Mouse (Mus musculus) testis, postnatal 14 days (tissue): ENCODE measurements around the gene Nfkb2.

Experiments
- DNase-seq: peaks from one replicate; pipeline ENCODE4 v3.0.0; 2021; ENCODE audit warnings: low spot score

Gene Nfkb2

GRCm38 (mm10) chr19:46308706-46309435 is 4.8 kb downstream of the Nfkb2 start:
- peak; percentile 78 for DNase-seq

DNA sequence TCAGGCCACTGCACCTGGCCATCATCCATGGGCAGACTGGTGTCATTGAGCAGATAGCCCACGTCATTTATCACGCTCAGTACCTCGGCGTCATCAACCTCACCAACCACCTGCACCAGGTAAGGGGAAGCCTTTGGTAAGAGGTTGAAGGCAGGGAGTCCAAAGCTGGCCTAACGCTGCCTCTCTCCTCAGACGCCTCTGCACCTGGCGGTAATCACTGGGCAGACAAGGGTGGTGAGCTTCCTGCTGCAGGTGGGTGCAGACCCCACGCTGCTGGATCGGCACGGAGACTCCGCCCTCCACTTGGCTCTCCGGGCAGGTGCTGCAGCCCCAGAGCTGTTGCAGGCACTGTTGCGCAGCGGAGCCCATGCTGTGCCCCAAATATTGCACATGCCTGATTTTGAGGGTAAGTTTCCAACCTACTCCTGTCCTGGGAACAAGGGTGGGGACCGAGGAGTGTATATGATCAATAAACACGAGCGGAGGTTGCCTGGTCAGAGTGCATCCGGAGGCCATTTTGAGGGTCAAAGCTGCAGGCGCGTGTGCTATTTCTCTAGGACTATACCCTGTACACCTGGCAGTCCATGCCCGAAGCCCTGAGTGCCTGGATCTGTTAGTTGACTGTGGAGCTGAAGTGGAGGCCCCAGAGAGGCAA is 5.7 kb downstream of the Nfkb2 start:
- DNase-seq = no peak

GRCm38 (mm10) chr19:46310312-46310865 is 6.3 kb downstream of the Nfkb2 start:
- DNase-seq = no peak

DNA sequence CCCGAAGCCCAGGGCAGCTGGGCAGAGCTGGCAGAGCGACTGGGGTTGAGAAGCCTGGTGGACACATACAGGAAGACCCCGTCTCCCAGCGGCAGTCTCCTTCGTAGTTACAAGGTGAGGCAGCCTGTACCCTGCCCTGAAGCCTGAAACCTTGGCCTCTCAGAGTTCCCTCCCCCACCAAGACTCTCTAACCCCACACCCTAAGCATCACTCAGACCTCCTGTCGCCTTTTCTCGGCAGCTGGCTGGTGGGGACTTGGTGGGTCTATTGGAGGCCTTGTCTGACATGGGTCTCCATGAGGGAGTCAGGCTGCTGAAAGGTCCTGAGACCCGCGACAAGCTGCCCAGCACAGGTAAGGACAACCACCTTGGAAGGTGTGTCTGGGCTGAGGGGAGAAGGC is 7.2 kb downstream of the Nfkb2 start:
- no peak for DNase-seq

DNA sequence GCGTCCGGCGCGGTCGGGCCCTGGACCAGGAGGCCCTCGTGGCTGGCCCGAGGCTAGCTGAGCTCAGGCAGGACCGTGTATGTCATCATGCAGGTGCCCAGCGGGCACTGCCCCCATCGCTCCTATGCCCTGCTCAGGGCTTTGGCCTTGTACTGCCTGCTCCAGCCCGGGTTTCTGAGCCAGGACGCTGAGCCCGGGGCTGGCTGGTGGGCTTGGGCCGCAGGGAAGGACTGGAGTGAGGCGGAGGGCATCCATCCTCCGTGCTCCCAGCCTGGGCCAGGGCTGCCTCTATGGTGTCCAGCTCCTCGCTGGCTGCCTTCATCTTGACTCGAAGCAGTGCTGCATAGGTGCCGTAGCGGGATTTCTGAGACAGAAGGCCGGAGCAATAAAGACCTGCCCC is 8.4 kb downstream of the Nfkb2 start:
- DNase-seq = no peak

GRCm38 (mm10) chr19:46313116-46313515 is 9.0 kb downstream of the Nfkb2 start:
- DNase-seq = no peak

GRCm38 (mm10) chr19:46313591-46313990 is 9.5 kb downstream of the Nfkb2 start:
- no peak for DNase-seq

- no peak for DNase-seq
Measured at GRCm38 (mm10) chr19:46314151-46314601, 10.1 kb downstream of the Nfkb2 start.

DNA sequence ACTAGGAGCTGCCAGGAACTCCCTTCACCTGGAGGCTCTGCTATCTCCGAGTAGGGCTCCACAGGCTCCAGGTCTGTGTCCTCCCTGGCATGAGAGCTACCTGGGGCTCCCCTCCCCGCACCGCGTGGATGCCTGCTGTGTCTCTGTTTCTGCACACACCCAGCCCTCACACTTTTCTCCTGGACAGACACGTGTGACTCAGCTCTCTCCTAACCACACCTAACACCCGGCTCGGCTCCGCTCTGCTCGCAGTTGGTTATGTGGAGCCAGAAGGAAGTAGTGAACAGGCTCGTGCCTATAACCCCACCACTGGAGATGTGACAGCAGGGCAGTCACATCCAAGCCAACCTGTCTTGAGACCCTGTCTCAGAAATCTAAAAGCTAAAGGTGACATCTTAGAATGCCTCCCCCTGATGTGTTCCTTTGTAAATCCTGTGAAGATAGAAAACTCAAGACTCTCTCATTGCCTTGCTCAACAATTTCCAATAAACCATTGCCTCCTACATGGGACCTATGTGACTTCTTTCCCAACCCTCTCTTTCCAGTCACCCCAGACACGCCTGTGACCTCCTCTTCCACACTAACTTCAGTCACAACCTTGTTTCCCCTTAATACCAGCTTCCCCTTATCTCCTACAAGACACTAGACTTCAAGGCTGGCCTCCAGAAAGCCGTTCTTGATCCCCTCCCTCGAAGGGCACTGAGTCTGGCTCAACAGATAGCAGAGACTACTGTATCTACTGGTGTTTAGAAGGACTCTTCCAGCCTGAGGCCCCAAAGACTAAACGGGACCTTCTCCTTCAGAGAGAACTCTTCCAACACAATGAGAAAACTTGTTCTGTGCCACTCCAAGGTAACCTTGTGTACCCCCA is 11.0 kb downstream of the Nfkb2 start:
- no peak for DNase-seq

- no peak for DNase-seq
Measured at GRCm38 (mm10) chr19:46315752-46316610, 11.9 kb downstream of the Nfkb2 start.

DNA sequence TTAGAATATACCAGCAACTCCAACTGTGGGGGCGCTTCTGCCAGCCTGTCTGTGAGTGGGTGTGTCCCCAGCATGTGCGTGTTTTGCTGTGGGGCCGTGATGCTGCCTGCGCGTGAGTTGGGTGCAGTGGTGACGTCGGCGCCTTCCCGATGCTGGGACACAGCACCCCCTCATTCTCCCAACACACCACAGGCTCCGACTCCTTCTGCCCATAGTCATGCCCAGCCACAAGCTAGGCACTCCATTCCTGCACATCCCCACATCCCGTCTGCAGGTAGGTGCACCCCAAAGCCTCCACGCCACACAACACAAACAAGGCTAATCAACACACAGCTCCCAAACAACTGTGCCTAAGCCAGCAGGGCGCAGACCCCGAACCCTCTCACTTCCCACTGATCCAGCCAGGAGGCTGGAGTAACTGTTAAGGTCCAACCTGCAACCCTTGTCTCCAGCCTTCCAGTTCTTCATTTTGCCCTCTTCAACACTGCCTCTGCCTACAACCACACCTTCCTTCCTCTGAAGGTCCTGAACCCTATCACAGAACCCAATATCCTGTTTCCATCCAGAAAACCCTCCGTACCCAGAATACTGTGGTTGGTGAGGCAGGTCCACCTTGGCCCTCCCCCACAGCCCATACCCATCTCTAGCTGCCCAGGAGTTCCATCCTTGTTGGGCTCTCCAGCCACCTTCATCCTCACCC is 12.9 kb downstream of the Nfkb2 start:
- DNase-seq = no peak

DNA sequence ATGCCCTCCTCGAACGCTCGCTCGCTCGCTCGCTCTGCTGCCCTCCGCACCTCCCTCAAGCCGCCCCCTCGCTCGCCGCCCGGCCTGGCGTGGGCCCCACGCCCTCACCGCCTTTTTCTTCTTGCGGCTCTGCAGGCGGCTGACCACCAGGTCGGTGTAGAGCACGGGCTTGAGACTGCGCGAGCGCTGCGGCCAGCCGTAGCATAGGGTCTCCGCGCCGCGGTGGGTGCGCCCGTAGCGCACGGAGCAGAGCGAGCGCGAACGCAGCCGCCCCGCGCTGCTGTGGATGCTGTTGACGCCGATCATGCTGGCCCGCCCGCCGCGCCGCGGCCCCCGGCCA is 13.4 kb downstream of the Nfkb2 start:
- no peak for DNase-seq

DNA sequence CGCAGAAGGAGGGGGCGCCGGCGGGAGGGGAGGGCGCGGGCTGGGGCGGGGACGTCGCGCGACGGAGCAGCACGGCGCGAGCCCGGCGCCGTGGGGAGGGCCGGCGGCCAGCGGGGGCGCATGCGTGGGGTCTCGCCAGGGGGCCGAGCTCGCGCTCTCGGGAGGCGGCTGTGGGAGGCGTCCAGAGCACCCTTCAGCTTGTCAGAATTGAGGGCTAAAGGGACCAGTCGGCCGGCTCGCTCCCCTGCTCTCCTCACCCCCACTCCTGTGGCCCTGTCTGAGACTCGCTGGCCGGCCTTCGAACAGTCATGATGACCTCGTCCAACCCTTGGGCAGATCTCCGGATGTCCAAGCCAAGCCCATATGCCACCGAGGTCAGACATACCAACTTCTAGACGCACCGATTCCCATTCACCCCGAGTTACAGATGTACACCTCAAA is 13.9 kb downstream of the Nfkb2 start:
- DNase-seq = no peak

DNA sequence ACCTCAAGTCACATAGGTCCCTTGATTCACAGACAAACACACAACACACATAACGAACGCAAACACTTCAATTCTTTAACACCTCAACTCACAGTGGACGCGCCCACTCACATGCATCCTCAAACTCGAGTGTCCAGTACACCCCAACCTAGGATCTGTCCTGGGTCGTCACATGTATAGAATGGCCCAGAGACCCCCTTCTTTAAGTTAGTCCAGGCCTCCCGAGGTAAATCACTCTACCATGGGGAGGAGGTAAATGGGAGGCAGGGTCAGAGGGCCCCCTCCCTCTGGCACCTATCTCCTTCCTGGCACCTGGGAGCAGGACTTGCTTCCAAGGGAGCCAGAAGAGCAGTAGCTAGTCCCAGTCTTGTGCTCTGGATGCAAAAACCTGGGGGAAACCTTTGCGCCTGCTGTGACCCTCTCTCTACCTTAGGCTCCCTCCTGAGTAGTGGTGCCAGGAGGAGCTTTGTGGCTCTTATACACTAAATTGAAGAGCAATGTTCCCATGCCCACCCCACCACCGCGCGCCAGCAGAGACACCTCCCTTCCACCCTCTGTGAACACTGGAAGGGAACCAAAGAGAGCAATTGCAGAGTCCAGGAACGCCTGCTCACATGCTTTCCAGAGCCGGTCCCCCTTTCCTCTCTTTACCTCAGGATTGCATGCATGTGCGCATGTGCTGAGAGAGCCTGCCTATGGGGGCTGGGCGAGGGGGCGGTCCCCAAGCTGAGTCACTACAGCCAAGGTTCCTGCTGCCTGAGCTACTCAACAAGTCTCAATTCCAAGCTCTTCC is 14.7 kb downstream of the Nfkb2 start:
- DNase-seq = no peak

DNA sequence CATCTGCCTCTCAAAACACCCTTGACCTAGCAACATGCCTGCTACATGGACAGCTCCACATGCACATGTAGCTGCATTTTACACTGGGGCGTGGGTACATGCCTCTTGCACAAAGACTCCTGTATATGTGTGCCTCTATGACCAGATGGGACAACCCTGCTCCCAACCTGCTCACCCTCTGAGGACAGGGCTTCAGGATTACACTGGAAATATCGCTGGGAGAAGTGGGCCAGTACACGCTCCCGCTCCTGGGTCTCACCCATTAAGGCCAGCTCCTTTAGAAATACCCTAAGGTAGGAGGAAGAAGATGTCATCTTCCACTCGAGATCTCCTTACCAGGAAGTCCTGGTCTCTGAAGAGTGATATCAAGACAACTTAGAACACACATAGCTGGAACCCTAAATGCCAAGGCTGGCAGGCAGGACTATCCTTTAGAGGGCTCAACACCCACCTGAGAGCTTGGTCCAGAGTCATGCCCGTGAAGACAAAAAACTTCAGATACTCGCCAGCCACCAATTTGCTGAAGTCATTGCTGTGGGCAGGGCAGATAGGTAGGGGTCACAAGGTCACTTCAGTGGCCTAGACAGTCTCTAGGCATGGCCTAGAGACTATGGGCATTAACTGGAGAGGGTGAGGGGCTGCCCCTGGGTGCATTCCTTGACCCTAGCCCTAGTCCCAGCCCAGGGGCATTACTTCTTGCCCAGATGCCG is 16.1 kb downstream of the Nfkb2 start:
- DNase-seq = no peak

DNA sequence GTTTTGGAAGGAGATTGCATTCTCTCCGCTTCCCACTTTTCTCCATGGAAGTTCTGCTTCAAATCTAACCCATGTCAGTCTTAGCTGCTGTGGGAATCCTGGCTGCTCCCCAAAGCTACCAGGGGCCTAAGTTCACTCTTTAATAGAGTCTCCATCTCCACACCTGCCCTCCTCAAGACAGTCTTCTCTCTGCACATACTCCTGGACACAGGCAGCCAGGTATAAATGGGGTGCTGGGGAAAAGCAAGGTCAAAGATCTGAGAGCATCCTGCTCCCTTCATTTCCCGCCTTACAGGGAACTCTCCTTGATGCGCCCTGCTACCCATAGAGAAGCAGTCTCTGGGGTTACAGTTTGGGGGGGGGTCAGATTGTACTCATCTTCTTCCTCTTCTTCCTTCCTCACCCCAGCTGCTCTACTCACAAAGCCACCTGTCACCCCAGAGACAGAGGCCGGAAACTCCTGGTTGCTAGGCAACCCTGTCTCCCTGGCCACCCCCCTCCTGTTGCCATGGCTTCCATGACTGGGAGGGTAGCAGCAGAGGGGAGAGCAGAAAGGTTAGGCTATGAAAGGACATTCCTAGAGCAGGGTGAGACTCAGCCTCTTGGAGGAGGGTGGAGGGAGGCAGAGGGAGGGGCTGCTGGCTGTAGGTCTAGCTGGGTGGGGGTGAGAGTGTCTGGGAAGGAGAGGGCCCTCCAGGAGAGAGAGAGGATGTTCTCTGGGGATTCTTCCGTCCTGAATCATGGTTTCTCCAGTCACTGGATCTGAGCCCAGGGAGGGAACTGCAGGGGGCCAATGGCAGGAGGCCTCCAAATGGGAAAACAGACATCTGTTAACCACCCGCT is 17.2 kb downstream of the Nfkb2 start:
- no peak for DNase-seq

DNA sequence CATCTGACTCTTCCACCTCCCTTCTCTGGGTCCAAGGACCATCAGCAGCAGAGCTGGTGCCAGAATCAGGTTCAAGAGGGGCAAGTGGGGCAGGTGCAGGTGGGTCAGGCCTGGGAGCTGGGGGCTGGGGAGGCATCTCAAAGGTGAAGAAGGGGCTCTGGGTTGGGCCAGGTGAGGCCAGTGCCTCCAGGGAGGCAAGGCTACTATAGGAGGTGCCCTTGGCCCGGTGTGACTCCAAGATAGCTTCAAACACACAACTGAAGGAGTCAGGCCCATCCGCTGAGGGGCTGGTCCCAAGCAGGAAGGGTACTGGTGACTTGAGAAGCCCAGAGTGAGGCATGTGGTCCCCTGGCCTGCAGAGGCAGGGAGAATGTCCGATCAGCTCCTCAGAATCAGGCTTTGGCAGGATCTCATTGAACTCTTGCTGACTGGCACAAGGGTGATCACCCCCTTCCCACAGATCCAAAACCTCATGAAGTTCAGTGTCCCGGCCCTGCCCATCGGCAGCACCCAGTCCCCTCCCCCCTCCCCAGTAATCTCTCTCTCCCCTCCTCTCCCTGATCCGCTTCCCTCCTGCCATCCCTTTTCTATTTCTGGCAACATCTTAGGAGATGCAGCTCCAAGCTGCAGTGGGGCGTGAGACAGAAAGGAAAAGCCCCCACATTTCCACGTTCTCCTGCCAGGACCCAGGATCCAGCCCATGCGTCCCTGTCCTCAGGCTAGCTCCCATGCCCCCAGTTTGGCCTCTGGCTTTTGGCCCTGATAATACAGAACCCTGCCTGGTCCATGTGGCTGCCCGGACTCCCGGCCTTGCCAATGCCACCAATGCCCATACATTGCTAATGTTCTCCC is 18.2 kb downstream of the Nfkb2 start:
- DNase-seq = no peak
